Mouse (Mus musculus) C2C12 (cell line): Measurements from ENCODE around the gene Ak7. TPM values are rescaled to one million over a fixed set of nuclear protein-coding genes. Genes with fewer than 3 reads are reported as not detected.
A peak's percentile ranks its signal among the peaks of the same experiment; 100 is the strongest.

Source experiments
- H3K27me3 ChIP-seq: one replicate; pipeline ENCODE4 v1.6.1; 2011; ENCODE audit not compliant: control insufficient read depth, insufficient read depth, insufficient read length
- H3K36me3 ChIP-seq: one replicate; pipeline ENCODE4 v1.6.1; 2011; ENCODE audit not compliant: control insufficient read depth, insufficient read depth
- H3K4me3 ChIP-seq: one replicate; pipeline ENCODE4 v1.5.1; 2011; ENCODE audit warnings: mild to moderate bottlenecking, control low read depth; ENCODE audit not compliant: poor library complexity, insufficient read depth, severe bottlenecking
- H3K79me2 ChIP-seq: one replicate; pipeline ENCODE4 v1.6.1; 2011; ENCODE audit not compliant: control insufficient read depth, insufficient read depth
- H3K79me3 ChIP-seq: one replicate; pipeline ENCODE4 v1.6.1; 2011; ENCODE audit warnings: low read depth, control low read depth
- H3ac ChIP-seq: one replicate; pipeline ENCODE3; 2011; ENCODE audit warnings: low read depth; ENCODE audit not compliant: control insufficient read depth, insufficient read length
- CEBPB ChIP-seq: IDR thresholded peaks from one replicate; pipeline ENCODE4 v1.6.1; 2011; ENCODE audit warnings: low read depth, mild to moderate bottlenecking, control low read depth, moderate library complexity
- CTCF ChIP-seq: IDR thresholded peaks from one replicate; pipeline ENCODE4 v1.5.1; 2011; ENCODE audit not compliant: control insufficient read depth, insufficient read depth, insufficient read length
- FOSL1 ChIP-seq: IDR thresholded peaks from one replicate; pipeline ENCODE4 v1.8.0; 2011; ENCODE audit warnings: mild to moderate bottlenecking, low read length; ENCODE audit not compliant: poor library complexity, insufficient read depth, severe bottlenecking
- MAX ChIP-seq: IDR thresholded peaks from one replicate; pipeline ENCODE4 v1.6.1; 2011; ENCODE audit warnings: mild to moderate bottlenecking, control low read depth
- MYOD1 ChIP-seq: IDR thresholded peaks from one replicate; pipeline ENCODE4 v1.6.1; 2011; ENCODE audit warnings: low read depth; ENCODE audit not compliant: control insufficient read depth, insufficient read length
- MYOG ChIP-seq: IDR thresholded peaks from one replicate; pipeline ENCODE4 v1.6.1; 2011; ENCODE audit not compliant: control insufficient read depth, insufficient read length; ENCODE audit errors: extremely low read depth
- USF1 ChIP-seq: IDR thresholded peaks from one replicate; pipeline ENCODE4 v1.6.1; 2011; ENCODE audit warnings: low read depth, mild to moderate bottlenecking, control low read depth, moderate library complexity
- polyA plus RNA-seq: library from polyadenylated mRNA; unstranded; fragments of >200 nt; fragmentation: generic; extraction: Trizol; gene quantifications from one replicate; pipeline ENCODE4 v1.2.1, GENCODE M21; 2012; ENCODE audit warnings: missing spikeins

Ak7 gene
- polyA plus RNA-seq, 1 experiment: 0.12 TPM

- Histone ChIP-seq H3K36me3 (no peaks in the 10 kb centered on the region), H3ac (no peak overlapping the region), H3K27me3 (peaks cover 9% of the 10 kb centered on the region), H3K79me3 (no peaks in the 10 kb centered on the region), H3K79me2 (no peaks in the 10 kb centered on the region), H3K4me3 (no peak overlapping the region)
- TF ChIP-seq CTCF (peak; percentile 21), MAX (no peak), USF1 (no peak), FOSL1 (no peak), MYOG (no peak), MYOD1 (no peak), CEBPB (no peak)
Measured at GRCm38 (mm10) chr12:105722657-105723056, 16.9 kb downstream of the Ak7 start.

GRCm38 (mm10) chr12:105724616-105725015 lies 18.8 kb downstream of the Ak7 start:
- no peak for TF ChIP-seq FOSL1
- no peak for TF ChIP-seq MYOD1
- no peak for TF ChIP-seq MYOG
- no peak for TF ChIP-seq CTCF
- no peak for TF ChIP-seq MAX
- no peak for TF ChIP-seq CEBPB
- no peak for TF ChIP-seq USF1
- Histone ChIP-seq H3ac (no peak overlapping the region), H3K27me3 (peaks cover 9% of the 10 kb centered on the region), H3K79me2 (no peaks in the 10 kb centered on the region), H3K79me3 (no peaks in the 10 kb centered on the region), H3K4me3 (no peak overlapping the region), H3K36me3 (no peaks in the 10 kb centered on the region)

- TF ChIP-seq FOSL1: no peak
- no peak for TF ChIP-seq MYOG
- no peak for TF ChIP-seq MAX
- TF ChIP-seq USF1: no peak
- TF ChIP-seq MYOD1: no peak
- TF ChIP-seq CEBPB: no peak
- TF ChIP-seq CTCF: no peak
- Histone ChIP-seq H3K36me3 (no peaks in the 10 kb centered on the region), H3ac (no peak overlapping the region), H3K79me3 (no peaks in the 10 kb centered on the region), H3K27me3 (peaks cover 7% of the 10 kb centered on the region), H3K79me2 (no peaks in the 10 kb centered on the region), H3K4me3 (no peak overlapping the region)
Measured at GRCm38 (mm10) chr12:105725736-105726135, 20.0 kb downstream of the Ak7 start.

DNA sequence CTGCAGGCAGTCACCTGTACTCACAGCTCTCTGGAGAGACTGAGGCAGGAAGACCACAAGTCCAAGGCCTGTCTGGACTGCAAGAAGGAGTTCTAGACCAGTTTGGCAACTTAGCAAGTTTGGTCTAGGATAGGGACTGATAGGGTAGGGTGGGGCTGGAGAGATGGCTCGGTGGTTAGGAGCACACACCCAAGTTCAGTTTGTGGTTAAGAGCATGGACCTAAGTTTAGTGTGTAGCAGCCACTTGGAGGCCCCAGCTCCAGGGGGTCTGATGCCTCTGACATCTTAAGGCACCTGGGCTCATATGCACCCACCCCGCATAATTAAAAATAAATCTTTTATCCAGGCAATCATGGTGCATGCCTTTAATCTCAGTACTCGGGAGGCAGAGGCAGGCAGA lies 21.5 kb downstream of the Ak7 start:
- Histone ChIP-seq H3K79me3 (no peaks in the 10 kb centered on the region), H3K4me3 (no peak overlapping the region), H3K36me3 (no peaks in the 10 kb centered on the region), H3K27me3 (no peaks in the 10 kb centered on the region), H3K79me2 (no peaks in the 10 kb centered on the region), H3ac (no peak overlapping the region)
- no peak for TF ChIP-seq MYOD1
- TF ChIP-seq CEBPB: no peak
- TF ChIP-seq FOSL1: no peak
- TF ChIP-seq CTCF: no peak
- no peak for TF ChIP-seq USF1
- TF ChIP-seq MYOG: no peak
- TF ChIP-seq MAX: no peak

DNA sequence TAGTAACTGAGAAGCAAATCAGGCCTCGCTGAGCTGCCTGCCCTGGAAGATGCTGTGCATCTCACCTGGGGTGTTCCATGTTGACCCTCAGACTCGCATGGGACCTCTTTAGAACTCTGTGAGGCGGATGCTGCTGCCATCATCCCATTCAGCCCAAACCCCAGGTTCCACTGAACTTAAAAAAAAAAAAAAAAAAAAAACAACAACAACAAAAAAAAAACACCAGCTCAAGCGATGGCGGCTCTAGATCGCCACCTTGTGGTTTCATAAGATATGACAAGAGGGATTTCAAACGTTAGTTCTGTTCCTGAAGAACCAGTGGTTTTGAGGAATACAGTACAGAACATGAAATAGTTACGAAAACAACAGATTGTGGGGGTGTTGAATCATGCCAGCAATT lies 22.2 kb downstream of the Ak7 start:
- no peaks in the 10 kb centered on the region for H3K27me3 ChIP-seq
- no peaks in the 10 kb centered on the region for H3K79me2 ChIP-seq
- H3K4me3 ChIP-seq: no peak overlapping the region
- TF ChIP-seq CTCF: no peak
- no peak for TF ChIP-seq USF1
- no peak for TF ChIP-seq MYOG
- TF ChIP-seq MYOD1: no peak
- TF ChIP-seq FOSL1: no peak
- no peak for TF ChIP-seq CEBPB
- TF ChIP-seq MAX: no peak
- H3ac ChIP-seq: no peak overlapping the region
- H3K36me3 ChIP-seq: no peaks in the 10 kb centered on the region
- H3K79me3 ChIP-seq: no peaks in the 10 kb centered on the region
